In genomic region chr10:42415821-42416470, GRCm38 (mm10) we compare ENCODE assay signal across 24 mouse cellular contexts.
DNase-seq lines count a peak whose midpoint lies in the region; ATAC-seq and TF ChIP-seq lines count a peak whose summit lies in the region.
"Had no signal": no experiment of that assay in that cellular context is flagged by ENCODE, and none has a peak within 500 bp of the region (broad histone marks: within the 10 kb centered on the region; RNA-seq: fewer than 3 reads in every experiment).

No protein-coding gene starts in this region.

- H3K27me3 ChIP-seq in forebrain, embryonic 13.5 days: no peaks in the 10 kb centered on the region
- H3K27me3 ChIP-seq in forebrain, embryonic 11.5 days (ENCODE audit: control insufficient read depth, insufficient read depth, low read length): no peaks in the 10 kb centered on the region
- H3K27me3 ChIP-seq in kidney, embryonic 15.5 days: no peaks in the 10 kb centered on the region
- H3K27me3 ChIP-seq: embryonic facial prominence, embryonic 12.5 days; hindbrain, embryonic 13.5 days; Patski had no signal

- no peak for DNase-seq in forebrain, embryonic 11.5 days (ENCODE audit: low spot score)
- no peak for DNase-seq in left cerebral cortex, adult 2 months (ENCODE audit: extremely low spot score in 1 of 2, low spot score in 2 of 2)
- no peak for DNase-seq in left cerebral cortex, adult 11 months (ENCODE audit: low spot score)
- peak; percentile 43 for DNase-seq in ZHBTc4 (ENCODE audit: low read depth, low spot score)
- DNase-seq in retina, embryonic 14.5 days (ENCODE audit: low spot score): peak; percentile 52
- DNase-seq in heart, postnatal 10 days: no peak
- DNase-seq: adrenal gland, adult 2 months; adrenal gland, postnatal 25 days; B cell, adult 2 months; cerebellum, adult 11-12 months; cerebellum, adult 9-10 months; cerebellum, postnatal 25 days; gastrocnemius, postnatal 10 days; heart, adult 18-20 months; heart, postnatal 14 days had no signal

- intact Hi-C loops in left cerebral cortex, adult 2 months (cut with DNase I): loop anchor here (5.0 kb wide), 1 partner anchor 166 kb away; the partner anchor contains the start of genes Nr2e1 and Ostm1
- intact Hi-C loops in heart, postnatal 10 days (cut with DNase I): loop anchor here (5.0 kb wide), 1 partner anchor 86 kb away; the partner anchor contains the start of gene Snx3

- H3K36me3 ChIP-seq in forebrain, embryonic 13.5 days (ENCODE audit: poor library complexity, severe bottlenecking): no peaks in the 10 kb centered on the region
- no peaks in the 10 kb centered on the region for H3K36me3 ChIP-seq in forebrain, embryonic 11.5 days (ENCODE audit: control insufficient read depth, insufficient read depth, low read length)
- H3K36me3 ChIP-seq in kidney, embryonic 15.5 days: no peaks in the 10 kb centered on the region
- H3K36me3 ChIP-seq: embryonic facial prominence, embryonic 12.5 days; forebrain, embryonic 12.5 days; hindbrain, embryonic 13.5 days had no signal

- H3K9ac ChIP-seq in forebrain, embryonic 13.5 days: no peak overlapping the region
- no peak overlapping the region for H3K9ac ChIP-seq in forebrain, embryonic 11.5 days (ENCODE audit: low read length)
- H3K9ac ChIP-seq in kidney, embryonic 15.5 days: no peak overlapping the region
- H3K9ac ChIP-seq: embryonic facial prominence, embryonic 12.5 days; forebrain, embryonic 12.5 days; hindbrain, embryonic 13.5 days had no signal

- H3K4me1 ChIP-seq in forebrain, embryonic 13.5 days: peaks cover 40% of the 10 kb centered on the region
- H3K4me1 ChIP-seq in forebrain, embryonic 11.5 days (replicated peaks; ENCODE audit: control insufficient read depth, insufficient read depth, low read length): peaks cover 6% of the 10 kb centered on the region; the same call in 1 of the 2 replicates
- no peaks in the 10 kb centered on the region for H3K4me1 ChIP-seq in kidney, embryonic 15.5 days
- H3K4me1 ChIP-seq: heart, embryonic 10.5 days had no signal

- H3K4me3 ChIP-seq in forebrain, embryonic 13.5 days: no peak overlapping the region
- no peak overlapping the region for H3K4me3 ChIP-seq in forebrain, embryonic 11.5 days (ENCODE audit: low read depth, low read length)
- no peak overlapping the region; the same call in 1 of the 2 replicates for H3K4me3 ChIP-seq in left cerebral cortex, adult 2 months
- H3K4me3 ChIP-seq in kidney, embryonic 15.5 days (replicated peaks): no peak overlapping the region
- H3K4me3 ChIP-seq: embryonic facial prominence, embryonic 12.5 days; forebrain, embryonic 12.5 days; heart, embryonic 10.5 days; hindbrain, embryonic 13.5 days had no signal

- no peaks in the 10 kb centered on the region for H3K9me3 ChIP-seq in forebrain, embryonic 13.5 days (replicated peaks)
- no peaks in the 10 kb centered on the region for H3K9me3 ChIP-seq in forebrain, embryonic 11.5 days (ENCODE audit: control insufficient read depth, low read length)
- no peaks in the 10 kb centered on the region for H3K9me3 ChIP-seq in kidney, embryonic 15.5 days (replicated peaks)
- H3K9me3 ChIP-seq: embryonic facial prominence, embryonic 12.5 days; forebrain, embryonic 12.5 days; heart, embryonic 10.5 days; hindbrain, embryonic 13.5 days had no signal

- 21% methylated on average over 4 of the region's 4 CpGs for WGBS in forebrain, embryonic 13.5 days
- 47% methylated on average over 4 of the region's 4 CpGs for WGBS in forebrain, embryonic 11.5 days
- WGBS in kidney, embryonic 15.5 days: 79% methylated on average over 4 of the region's 4 CpGs

- no peak for ATAC-seq in forebrain, embryonic 13.5 days
- no peak for ATAC-seq in forebrain, embryonic 11.5 days (replicated peaks; ENCODE audit: low FRiP score)
- ATAC-seq in kidney, embryonic 15.5 days (replicated peaks; ENCODE audit: low FRiP score): no peak
- ATAC-seq: CD4-positive, CD25-positive, alpha-beta regulatory T cell, adult 4 months; hindbrain, postnatal 0 days; Patski had no signal

- H3K4me2 ChIP-seq in forebrain, embryonic 13.5 days: peak overlapping the region; percentile 38; the same call in 1 of the 2 replicates
- H3K4me2 ChIP-seq in forebrain, embryonic 11.5 days (ENCODE audit: low read depth, low read length, severe bottlenecking): no peak overlapping the region
- no peak overlapping the region for H3K4me2 ChIP-seq in kidney, embryonic 15.5 days
- H3K4me2 ChIP-seq: embryonic facial prominence, embryonic 12.5 days; hindbrain, embryonic 13.5 days had no signal

- no peak for TF ChIP-seq CTCF in left cerebral cortex, adult 2 months (IDR thresholded peaks at IDR 0.05)

- no peak overlapping the region for H3K27ac ChIP-seq in forebrain, embryonic 13.5 days
- H3K27ac ChIP-seq in forebrain, embryonic 11.5 days (ENCODE audit: low read depth, low read length): no peak overlapping the region
- peak overlapping the region; percentile 16; the same call in 1 of the 2 replicates for H3K27ac ChIP-seq in left cerebral cortex, adult 2 months
- no peak overlapping the region for H3K27ac ChIP-seq in kidney, embryonic 15.5 days
- H3K27ac ChIP-seq: embryonic facial prominence, embryonic 12.5 days; forebrain, embryonic 12.5 days; heart, embryonic 10.5 days; hindbrain, embryonic 13.5 days; hindbrain, postnatal 0 days had no signal

Comparison
In these comparisons a context has a peak if more than half of its experiments do, and no peak if none do; other contexts are left out.
1. DNase-seq: peak in ZHBTc4 (single experiment) and retina, embryonic 14.5 days (single experiment); none in forebrain, embryonic 11.5 days (single experiment), left cerebral cortex, adult 2 months (0 of 2), left cerebral cortex, adult 11 months (single experiment) and heart, postnatal 10 days (0 of 2).